Mouse (Mus musculus) 3134 (cell line): ENCODE data around the gene Tmem191c.

ENCODE experiments used
- DNase-seq: peaks from one replicate; pipeline ENCODE4 v3.0.0-alpha.2; 2011; ENCODE audit warnings: low spot score; ENCODE audit not compliant: insufficient read length; ENCODE audit errors: extremely low read depth

Tmem191c gene

GRCm38 (mm10) chr16:17326064-17326463, 50.2 kb downstream of the Tmem191c start:
- no peak for DNase-seq

- DNase-seq = peak; percentile 51
Measured at GRCm38 (mm10) chr16:17329848-17330570, 54.1 kb downstream of the Tmem191c start.

- no peak for DNase-seq
Measured at GRCm38 (mm10) chr16:17331116-17331515, 55.2 kb downstream of the Tmem191c start, which contains the start of gene Serpind1. Gene Serpind1, plus strand, starts transcription at chr16:17331371.

GRCm38 (mm10) chr16:17331855-17332254, 56.0 kb downstream of the Tmem191c start:
- no peak for DNase-seq
